Mouse (Mus musculus) spleen, embryonic (tissue): ENCODE results near the gene Styxl1.

Experiments
- CTCF ChIA-PET: fragments of 350-600 bp; sonication (Branson Sonifier 250); formaldehyde crosslinking; loops from one replicate; lab custom pipeline; 2022; lab: Charles Lee

Styxl1 gene

DNA sequence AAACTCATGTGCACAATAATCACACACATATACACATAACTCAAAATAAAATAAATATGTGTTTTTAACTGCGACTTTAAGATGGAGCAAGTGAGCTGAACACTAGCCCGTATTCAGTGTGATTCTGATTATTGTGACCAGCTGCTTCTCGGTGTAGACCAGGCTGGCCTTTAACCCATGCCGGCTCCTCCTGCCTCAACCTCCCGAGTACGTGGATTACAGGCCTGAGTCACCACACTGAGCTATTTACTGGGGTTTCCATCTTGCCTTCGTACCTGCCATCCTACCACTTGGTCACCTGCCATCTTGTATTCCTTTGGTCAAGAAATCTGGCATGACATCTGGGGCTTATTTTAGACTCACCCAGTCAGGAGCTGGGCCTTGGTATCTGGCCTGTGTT is 74.8 kb downstream of the Styxl1 start:
- CTCF ChIA-PET, result interaction anchor here (1.0 kb wide), 2 partner anchors 9 to 20 kb away, joined by 3 read pairs; no protein-coding TSS in a partner anchor

DNA sequence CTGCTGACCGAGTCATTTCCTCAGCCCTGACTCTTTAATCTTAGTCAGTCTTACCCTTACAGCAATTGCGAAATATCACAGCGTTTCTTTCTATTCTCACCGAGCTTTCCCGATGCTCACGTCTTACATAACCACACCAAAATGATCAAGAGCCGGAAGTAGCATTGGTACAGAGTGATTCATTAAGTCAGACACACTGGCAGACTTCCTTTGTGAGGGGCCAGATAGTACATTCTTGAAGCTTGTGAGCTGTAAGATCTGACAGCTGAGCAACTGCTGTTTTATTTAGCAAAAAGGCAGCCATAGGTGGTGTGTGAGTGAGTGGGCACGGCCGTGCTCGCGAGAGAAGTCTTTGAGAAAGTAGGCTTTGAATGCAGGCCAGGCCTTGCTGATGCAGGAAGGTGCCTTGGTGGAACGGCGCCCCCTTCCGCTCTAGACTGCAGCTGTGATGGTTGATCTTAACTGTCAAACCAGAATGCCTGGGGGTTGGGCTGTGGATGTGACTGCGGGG is 75.4 kb downstream of the Styxl1 start:
- CTCF ChIA-PET, result interaction anchor here (0.6 kb wide), 2 partner anchors 210 to 333 kb away, joined by 3 to 5 read pairs; partner anchors contain the start of gene Nsun5

DNA sequence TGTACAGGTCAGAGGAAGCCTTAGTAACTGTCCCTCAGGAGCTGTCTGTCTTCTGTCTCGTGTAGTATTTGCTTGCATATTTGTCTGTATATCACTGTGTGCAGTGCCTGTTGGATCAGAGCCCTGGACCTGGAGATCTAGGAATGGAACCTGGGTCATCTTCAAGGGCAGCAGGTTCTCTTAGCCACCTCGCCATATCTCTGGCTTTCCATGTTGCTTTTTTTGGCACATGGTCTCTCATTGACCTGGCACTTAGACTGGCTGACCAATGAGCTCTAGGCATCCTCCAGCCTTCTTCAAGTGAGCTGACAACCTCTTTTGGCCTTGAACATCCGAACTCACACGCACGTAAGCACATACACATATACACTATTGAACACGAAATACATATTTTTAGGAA is 76.0 kb downstream of the Styxl1 start:
- CTCF ChIA-PET, result interaction anchor here (0.6 to 0.8 kb wide), 2 partner anchors 104 to 210 kb away, joined by 3 to 5 read pairs; no protein-coding TSS in a partner anchor

DNA sequence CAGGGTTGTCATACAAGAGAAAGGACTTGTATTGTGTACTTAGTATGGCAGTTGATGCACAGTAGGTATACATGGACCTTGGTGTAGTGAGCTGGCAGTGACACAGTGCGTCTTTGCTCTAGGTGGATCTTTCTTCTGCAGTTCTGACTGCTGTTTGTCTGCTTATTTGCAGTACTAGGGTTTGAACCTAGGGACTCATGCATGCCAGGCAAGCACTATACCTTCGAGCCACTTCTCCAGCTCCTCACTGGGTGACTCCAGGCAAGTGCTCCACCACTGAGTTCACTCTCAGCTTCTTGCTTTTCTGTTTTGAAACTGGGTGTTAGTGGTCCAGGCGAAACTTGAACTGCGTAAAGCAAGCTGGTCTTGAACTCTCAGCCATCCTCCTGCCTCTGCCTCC is 76.6 kb downstream of the Styxl1 start:
- CTCF ChIA-PET, result interaction anchor here (0.6 to 0.8 kb wide), 2 partner anchors 59 to 104 kb away, joined by 3 to 7 read pairs; no protein-coding TSS in a partner anchor

DNA sequence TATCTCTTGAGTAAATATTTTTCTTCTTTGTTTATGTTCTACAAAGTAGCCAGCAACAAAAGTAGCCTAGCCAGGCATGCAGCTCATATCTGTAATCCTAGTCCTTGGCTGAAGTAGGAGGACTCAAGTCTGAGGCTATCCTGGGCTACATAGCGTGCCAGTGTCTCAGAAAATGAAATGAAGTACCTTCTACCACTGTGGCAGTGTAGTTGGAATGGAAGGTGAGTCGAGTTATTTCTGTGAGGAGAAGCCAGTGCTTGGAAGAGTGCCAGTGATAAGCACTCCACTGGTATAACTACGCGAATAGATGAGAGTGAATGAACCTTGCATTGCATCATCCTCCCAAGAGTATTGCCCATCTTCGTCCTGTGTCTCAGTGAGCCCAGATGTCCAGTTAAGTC is 80.5 kb downstream of the Styxl1 start:
- CTCF ChIA-PET, result no interaction called here
